Mouse (Mus musculus) forebrain, embryonic 14.5 days (tissue): ENCODE results near the gene Rbms3. TPM values are rescaled to one million over a fixed set of nuclear protein-coding genes. Genes with fewer than 3 reads are reported as not detected.

Experiments used
- ATAC-seq: fragments of 200-750 bp; cut with Nextera tagmentation; 2 replicates; pipeline ENCODE4 v1.8.0; 2017; ENCODE audit warnings: mild to moderate bottlenecking, moderate library complexity
- DNase-seq: peaks from one replicate; pipeline ENCODE4 v3.0.0-alpha.2; 2015; ENCODE audit warnings: low spot score
- H3K27ac ChIP-seq: fragments of 300-500 bp; sonication (generic); 2 replicates; pipeline ENCODE4 v1.5.1; 2014; ENCODE audit warnings: low read depth, mild to moderate bottlenecking, control low read depth, low read length, moderate library complexity
- H3K27me3 ChIP-seq: fragments of 300-500 bp; sonication (generic); replicated peaks from 2 replicates; pipeline ENCODE4 v1.6.1; 2014; ENCODE audit warnings: low read length, control low read depth, mixed read lengths; ENCODE audit not compliant: control insufficient read depth, insufficient read depth
- H3K36me3 ChIP-seq: fragments of 300-500 bp; sonication (generic); 2 replicates; pipeline ENCODE4 v1.6.1; 2014; ENCODE audit warnings: low read length, control low read depth; ENCODE audit not compliant: control insufficient read depth, insufficient read depth
- H3K4me1 ChIP-seq: fragments of 300-500 bp; sonication (generic); 2 replicates; pipeline ENCODE4 v1.6.1; 2014; ENCODE audit warnings: antibody characterized with exemption, low read length, control low read depth; ENCODE audit not compliant: control insufficient read depth, insufficient read depth
- H3K4me2 ChIP-seq: fragments of 300-500 bp; sonication (generic); 2 replicates; pipeline ENCODE4 v1.6.1; 2014; ENCODE audit warnings: mild to moderate bottlenecking, control low read depth, low read length
- H3K4me3 ChIP-seq: fragments of 300-500 bp; sonication (generic); 2 replicates; pipeline ENCODE4 v1.5.1; 2014; ENCODE audit warnings: low read depth, low read length, control low read depth
- H3K9ac ChIP-seq: fragments of 300-500 bp; sonication (generic); 2 replicates; pipeline ENCODE4 v1.6.1; 2014; ENCODE audit warnings: mild to moderate bottlenecking, low read length, control low read depth, moderate library complexity
- H3K9me3 ChIP-seq: fragments of 300-500 bp; sonication (generic); replicated peaks from 2 replicates; pipeline ENCODE4 v1.6.1; 2016; ENCODE audit warnings: low read length, control low read depth, mixed read lengths; ENCODE audit not compliant: control insufficient read depth
- WGBS: fragments of 180-500 bp; shearing (Covaris S2); extraction: QIAGEN DNeasy Blood & Tissue Kit; methylation state at CpG from one replicate; pipeline ENCODE4 v1.1.7; 2014; 5-methylcytosine and 5-hydroxymethylcytosine counted together
- polyA plus RNA-seq: library from polyadenylated mRNA; unstranded; fragments of >200 nt; fragmentation: Nextera tagmentation; extraction: Ambion mirVana; gene quantifications from 2 replicates; pipeline ENCODE4 v1.2.1, GENCODE M21; 2014

Gene Rbms3
- polyA plus RNA-seq, 1 experiment from 2014 or later, result 13.8 TPM

GRCm38 (mm10) chr9:116596046-116596445 is 1033.7 kb downstream of the Rbms3 start:
- Histone ChIP-seq H3K27ac (no peak overlapping the region), H3K27me3 (no peaks in the 10 kb centered on the region), H3K36me3 (no peaks in the 10 kb centered on the region), H3K4me1 (no peaks in the 10 kb centered on the region), H3K9ac (no peak overlapping the region), H3K4me2 (no peak overlapping the region), H3K4me3 (no peak overlapping the region), H3K9me3 (no peaks in the 10 kb centered on the region)
- no peak for DNase-seq
- WGBS, result 98% methylated on average over 10 of the region's 10 CpGs
- no peak for ATAC-seq

GRCm38 (mm10) chr9:116592486-116592885 is 1037.2 kb downstream of the Rbms3 start:
- Histone ChIP-seq H3K27ac (no peak overlapping the region), H3K9me3 (no peaks in the 10 kb centered on the region), H3K27me3 (no peaks in the 10 kb centered on the region), H3K4me3 (no peak overlapping the region), H3K4me1 (no peaks in the 10 kb centered on the region), H3K36me3 (no peaks in the 10 kb centered on the region), H3K9ac (no peak overlapping the region), H3K4me2 (no peak overlapping the region)
- 81% methylated on average over 4 of the region's 4 CpGs for WGBS
- ATAC-seq (no peak), DNase-seq (no peak)

GRCm38 (mm10) chr9:116591071-116591470 is 1038.6 kb downstream of the Rbms3 start:
- Histone ChIP-seq H3K4me1 (no peaks in the 10 kb centered on the region), H3K4me3 (no peak overlapping the region), H3K9me3 (no peaks in the 10 kb centered on the region), H3K27ac (no peak overlapping the region), H3K9ac (no peak overlapping the region), H3K27me3 (no peaks in the 10 kb centered on the region), H3K36me3 (no peaks in the 10 kb centered on the region), H3K4me2 (no peak overlapping the region)
- DNase-seq, result no peak
- 81% methylated on average over 9 of the region's 9 CpGs for WGBS
- ATAC-seq, result no peak

GRCm38 (mm10) chr9:116569680-116570079 is 1060.0 kb downstream of the Rbms3 start:
- WGBS, result 87% methylated on average over 2 of the region's 2 CpGs
- Histone ChIP-seq H3K27ac (no peak overlapping the region), H3K9ac (no peak overlapping the region), H3K27me3 (no peaks in the 10 kb centered on the region), H3K4me1 (no peaks in the 10 kb centered on the region), H3K36me3 (no peaks in the 10 kb centered on the region), H3K9me3 (no peaks in the 10 kb centered on the region), H3K4me3 (no peak overlapping the region), H3K4me2 (no peak overlapping the region)
- DNase-seq (no peak), ATAC-seq (no peak)

GRCm38 (mm10) chr9:116566711-116567110 is 1063.0 kb downstream of the Rbms3 start:
- Histone ChIP-seq H3K9ac (no peak overlapping the region), H3K4me1 (no peaks in the 10 kb centered on the region), H3K4me2 (no peak overlapping the region), H3K9me3 (no peaks in the 10 kb centered on the region), H3K27me3 (no peaks in the 10 kb centered on the region), H3K27ac (no peak overlapping the region), H3K36me3 (no peaks in the 10 kb centered on the region), H3K4me3 (no peak overlapping the region)
- DNase-seq (no peak), ATAC-seq (no peak)
- WGBS, result 91% methylated on average over 7 of the region's 7 CpGs

- ATAC-seq (no peak), DNase-seq (no peak)
- Histone ChIP-seq H3K4me2 (no peak overlapping the region), H3K27ac (no peak overlapping the region), H3K4me3 (no peak overlapping the region), H3K9me3 (no peaks in the 10 kb centered on the region), H3K4me1 (no peaks in the 10 kb centered on the region), H3K9ac (no peak overlapping the region), H3K36me3 (no peaks in the 10 kb centered on the region), H3K27me3 (no peaks in the 10 kb centered on the region)
- WGBS, result 92% methylated on average over 5 of the region's 5 CpGs
Observed at GRCm38 (mm10) chr9:116557781-116558180, 1071.9 kb downstream of the Rbms3 start.

GRCm38 (mm10) chr9:116556641-116557040 is 1073.1 kb downstream of the Rbms3 start:
- Histone ChIP-seq H3K4me3 (no peak overlapping the region), H3K36me3 (no peaks in the 10 kb centered on the region), H3K4me1 (no peaks in the 10 kb centered on the region), H3K9ac (no peak overlapping the region), H3K27me3 (no peaks in the 10 kb centered on the region), H3K27ac (no peak overlapping the region), H3K9me3 (no peaks in the 10 kb centered on the region), H3K4me2 (no peak overlapping the region)
- ATAC-seq (no peak; the same call in 1 of the 2 replicates), DNase-seq (peak; percentile 51)
- 29% methylated on average over 8 of the region's 8 CpGs for WGBS

- Histone ChIP-seq H3K4me1 (no peaks in the 10 kb centered on the region), H3K9me3 (no peaks in the 10 kb centered on the region), H3K4me3 (no peak overlapping the region), H3K27ac (no peak overlapping the region), H3K9ac (no peak overlapping the region), H3K36me3 (no peaks in the 10 kb centered on the region), H3K27me3 (no peaks in the 10 kb centered on the region), H3K4me2 (no peak overlapping the region)
- 87% methylated on average over 3 of the region's 3 CpGs for WGBS
- ATAC-seq (no peak), DNase-seq (no peak)
Observed at GRCm38 (mm10) chr9:116553181-116553580, 1076.5 kb downstream of the Rbms3 start.

GRCm38 (mm10) chr9:116546156-116546555 is 1083.6 kb downstream of the Rbms3 start:
- Histone ChIP-seq H3K9me3 (no peaks in the 10 kb centered on the region), H3K27me3 (no peaks in the 10 kb centered on the region), H3K4me2 (no peak overlapping the region), H3K9ac (no peak overlapping the region), H3K27ac (no peak overlapping the region), H3K4me1 (no peaks in the 10 kb centered on the region), H3K4me3 (no peak overlapping the region), H3K36me3 (no peaks in the 10 kb centered on the region)
- no peak for DNase-seq
- ATAC-seq, result no peak
- WGBS, result 91% methylated on average over 4 of the region's 4 CpGs
